Mouse (Mus musculus) embryonic fibroblast, embryonic 13.5 days (primary cell): ENCODE data around the gene Atp6v1d.

Experiments used
- CTCF ChIP-seq: IDR thresholded peaks from 2 replicates; pipeline ENCODE4 v1.5.1; 2011; ENCODE audit warnings: mild to moderate bottlenecking, control low read depth, low read length, moderate library complexity, borderline replicate concordance; ENCODE audit not compliant: insufficient read depth
- POLR2A ChIP-seq: IDR thresholded peaks from 2 replicates; pipeline ENCODE4 v1.6.1; 2011; ENCODE audit warnings: low read depth, mild to moderate bottlenecking, control low read depth, low read length, moderate library complexity

- TF ChIP-seq CTCF (no peak), POLR2A (no peak)
These were observed 47.0 kb downstream of the Atp6v1d start for GRCm38 (mm10) chr12:78814437-78814836.
